Mouse (Mus musculus): Measurements from ENCODE around the gene Grpr. TPM values are rescaled to one million over a fixed set of nuclear protein-coding genes. Genes with fewer than 3 reads are reported as not detected.

Grpr gene
- polyA plus RNA-seq (2017; shearing (Covaris generic)), result under 1 TPM in 1 of 2 experiments, not detected in 1; 0.44 TPM

DNA sequence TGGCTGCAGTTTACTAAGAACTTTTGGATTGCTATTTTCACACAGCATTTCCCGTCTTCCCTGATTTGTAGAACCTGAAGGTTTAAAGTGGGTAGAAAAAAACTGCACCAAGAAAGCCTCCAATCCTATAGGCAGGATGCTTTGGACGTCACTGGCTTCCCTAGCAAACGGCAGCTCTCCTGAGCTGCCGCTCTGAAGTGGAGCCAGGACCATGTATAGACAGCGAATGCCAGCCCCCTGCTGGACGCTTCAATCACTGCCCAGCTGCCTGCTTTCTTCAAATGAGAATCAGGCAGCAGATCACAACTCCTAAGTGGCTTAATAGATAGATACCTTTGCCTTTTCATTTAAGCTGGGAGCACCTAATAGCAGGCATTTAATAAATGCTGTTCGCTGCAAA lies at the start of gene Grpr:
Gene Grpr (minus strand): TSS at position 12 of the 400 bp plus-strand sequence.

Other genes starting within 250 kb of the Grpr start
- gene Rnf138rt1, start 211.7 kb upstream of the Grpr start, polyA plus RNA-seq (2017; shearing (Covaris generic)), result under 1 TPM in 1 of 2 experiments, not detected in 1; 0.23 TPM